Mouse (Mus musculus): Measurements from ENCODE around the gene Dock4. TPM values are rescaled to one million over a fixed set of nuclear protein-coding genes. Genes with fewer than 3 reads are reported as not detected.

Dock4 gene
- polyA plus RNA-seq, 1 experiment from 2014 or later: 13.9 TPM

GRCm38 (mm10) chr12:40767258-40767816 is 321.6 kb downstream of the Dock4 start:
- Histone ChIP-seq H3K4me3 (ENCODE audit: low read depth, low read length) (no peak overlapping the region), H3K4me1 (ENCODE audit: control insufficient read depth, insufficient read depth, low read length) (no peaks in the 10 kb centered on the region), H3K9ac (replicated peaks; ENCODE audit: low read depth, low read length) (no peak overlapping the region), H3K4me2 (replicated peaks; ENCODE audit: low read depth, low read length) (no peak overlapping the region), H3K9me3 (ENCODE audit: control insufficient read depth, low read depth, low read length) (no peaks in the 10 kb centered on the region), H3K36me3 (ENCODE audit: control insufficient read depth, insufficient read depth, low read length) (no peaks in the 10 kb centered on the region), H3K27me3 (ENCODE audit: control insufficient read depth, insufficient read depth, low read length) (no peaks in the 10 kb centered on the region), H3K27ac (ENCODE audit: low read length) (no peak overlapping the region)
- 85% methylated on average over 8 of the region's 8 CpGs for WGBS
- no peak for ATAC-seq (ENCODE audit: insufficient number of reproducible peaks, insufficient read depth, low FRiP score, low read depth)

- H3K9me3 ChIP-seq (ENCODE audit: control insufficient read depth, low read depth, low read length): no peaks in the 10 kb centered on the region
- H3K36me3 ChIP-seq (ENCODE audit: control insufficient read depth, insufficient read depth, low read length): no peaks in the 10 kb centered on the region
- no peak overlapping the region for H3K4me3 ChIP-seq (ENCODE audit: low read depth, low read length)
- no peaks in the 10 kb centered on the region for H3K27me3 ChIP-seq (ENCODE audit: control insufficient read depth, insufficient read depth, low read length)
- H3K9ac ChIP-seq (replicated peaks; ENCODE audit: low read depth, low read length): no peak overlapping the region
- H3K4me1 ChIP-seq (ENCODE audit: control insufficient read depth, insufficient read depth, low read length): no peaks in the 10 kb centered on the region
- H3K4me2 ChIP-seq (replicated peaks; ENCODE audit: low read depth, low read length): no peak overlapping the region
- H3K27ac ChIP-seq (ENCODE audit: low read length): no peak overlapping the region
- 80% methylated on average over 1 of the region's 1 CpGs for WGBS
- no peak for ATAC-seq (ENCODE audit: insufficient number of reproducible peaks, insufficient read depth, low FRiP score, low read depth)
Measured at GRCm38 (mm10) chr12:40773091-40773490, 327.3 kb downstream of the Dock4 start.

- Histone ChIP-seq H3K9ac (replicated peaks; ENCODE audit: low read depth, low read length) (no peak overlapping the region), H3K4me2 (replicated peaks; ENCODE audit: low read depth, low read length) (no peak overlapping the region), H3K4me3 (ENCODE audit: low read depth, low read length) (no peak overlapping the region), H3K27ac (ENCODE audit: low read length) (no peak overlapping the region), H3K27me3 (ENCODE audit: control insufficient read depth, insufficient read depth, low read length) (no peaks in the 10 kb centered on the region), H3K36me3 (ENCODE audit: control insufficient read depth, insufficient read depth, low read length) (no peaks in the 10 kb centered on the region), H3K4me1 (ENCODE audit: control insufficient read depth, insufficient read depth, low read length) (no peaks in the 10 kb centered on the region), H3K9me3 (ENCODE audit: control insufficient read depth, low read depth, low read length) (no peaks in the 10 kb centered on the region)
- 80% methylated on average over 6 of the region's 6 CpGs for WGBS
- no peak for ATAC-seq (ENCODE audit: insufficient number of reproducible peaks, insufficient read depth, low FRiP score, low read depth)
Measured at GRCm38 (mm10) chr12:40781554-40781953, 335.8 kb downstream of the Dock4 start.

- Histone ChIP-seq H3K36me3 (ENCODE audit: control insufficient read depth, insufficient read depth, low read length) (no peaks in the 10 kb centered on the region), H3K27ac (ENCODE audit: low read length) (no peak overlapping the region), H3K9me3 (ENCODE audit: control insufficient read depth, low read depth, low read length) (no peaks in the 10 kb centered on the region), H3K4me2 (replicated peaks; ENCODE audit: low read depth, low read length) (no peak overlapping the region), H3K4me3 (ENCODE audit: low read depth, low read length) (no peak overlapping the region), H3K4me1 (ENCODE audit: control insufficient read depth, insufficient read depth, low read length) (0 out of 2 replicates have a peak, but pooled peaks cover 6% of the 10 kb centered on the region), H3K27me3 (ENCODE audit: control insufficient read depth, insufficient read depth, low read length) (no peaks in the 10 kb centered on the region), H3K9ac (replicated peaks; ENCODE audit: low read depth, low read length) (no peak overlapping the region)
- ATAC-seq (ENCODE audit: insufficient number of reproducible peaks, insufficient read depth, low FRiP score, low read depth): no peak
- WGBS: 35% methylated on average over 3 of the region's 3 CpGs
Measured at GRCm38 (mm10) chr12:40788621-40789111, 342.9 kb downstream of the Dock4 start.

GRCm38 (mm10) chr12:40789379-40790361 is 343.9 kb downstream of the Dock4 start:
- no peak overlapping the region for H3K4me2 ChIP-seq (replicated peaks; ENCODE audit: low read depth, low read length)
- H3K9ac ChIP-seq (replicated peaks; ENCODE audit: low read depth, low read length): no peak overlapping the region
- 59% methylated on average over 10 of the region's 10 CpGs for WGBS
- no peaks in the 10 kb centered on the region for H3K36me3 ChIP-seq (ENCODE audit: control insufficient read depth, insufficient read depth, low read length)
- H3K9me3 ChIP-seq (ENCODE audit: control insufficient read depth, low read depth, low read length): no peaks in the 10 kb centered on the region
- H3K27ac ChIP-seq (ENCODE audit: low read length): no peak overlapping the region
- H3K27me3 ChIP-seq (ENCODE audit: control insufficient read depth, insufficient read depth, low read length): no peaks in the 10 kb centered on the region
- ATAC-seq (ENCODE audit: insufficient number of reproducible peaks, insufficient read depth, low FRiP score, low read depth): no peak
- H3K4me3 ChIP-seq (ENCODE audit: low read depth, low read length): no peak overlapping the region
- 0 out of 2 replicates have a peak, but pooled peaks cover 6% of the 10 kb centered on the region for H3K4me1 ChIP-seq (ENCODE audit: control insufficient read depth, insufficient read depth, low read length)

- WGBS: 42% methylated on average over 5 of the region's 5 CpGs
- Histone ChIP-seq H3K27ac (ENCODE audit: low read length) (no peak overlapping the region), H3K27me3 (ENCODE audit: control insufficient read depth, insufficient read depth, low read length) (no peaks in the 10 kb centered on the region), H3K4me2 (replicated peaks; ENCODE audit: low read depth, low read length) (no peak overlapping the region), H3K9me3 (ENCODE audit: control insufficient read depth, low read depth, low read length) (no peaks in the 10 kb centered on the region), H3K4me1 (ENCODE audit: control insufficient read depth, insufficient read depth, low read length) (0 out of 2 replicates have a peak, but pooled peaks cover 6% of the 10 kb centered on the region), H3K36me3 (ENCODE audit: control insufficient read depth, insufficient read depth, low read length) (no peaks in the 10 kb centered on the region), H3K4me3 (ENCODE audit: low read depth, low read length) (no peak overlapping the region), H3K9ac (replicated peaks; ENCODE audit: low read depth, low read length) (no peak overlapping the region)
- no peak for ATAC-seq (ENCODE audit: insufficient number of reproducible peaks, insufficient read depth, low FRiP score, low read depth)
Measured at GRCm38 (mm10) chr12:40791221-40791620, 345.5 kb downstream of the Dock4 start.

GRCm38 (mm10) chr12:40792184-40792650 is 346.5 kb downstream of the Dock4 start:
- Histone ChIP-seq H3K4me3 (ENCODE audit: low read depth, low read length) (no peak overlapping the region), H3K27me3 (ENCODE audit: control insufficient read depth, insufficient read depth, low read length) (no peaks in the 10 kb centered on the region), H3K9ac (replicated peaks; ENCODE audit: low read depth, low read length) (no peak overlapping the region), H3K4me1 (ENCODE audit: control insufficient read depth, insufficient read depth, low read length) (peaks cover 10% of the 10 kb centered on the region; the same call in 1 of the 2 replicates), H3K36me3 (ENCODE audit: control insufficient read depth, insufficient read depth, low read length) (no peaks in the 10 kb centered on the region), H3K27ac (ENCODE audit: low read length) (no peak overlapping the region), H3K9me3 (ENCODE audit: control insufficient read depth, low read depth, low read length) (no peaks in the 10 kb centered on the region), H3K4me2 (replicated peaks; ENCODE audit: low read depth, low read length) (no peak overlapping the region)
- ATAC-seq (ENCODE audit: insufficient number of reproducible peaks, insufficient read depth, low FRiP score, low read depth): no peak
- WGBS: 61% methylated on average over 10 of the region's 10 CpGs

- 42% methylated on average over 11 of the region's 11 CpGs for whole genome bisulfite sequencing
- no peak for ATAC-seq (ENCODE audit: insufficient number of reproducible peaks, insufficient read depth, low FRiP score, low read depth)
- H3K4me3 ChIP-seq (ENCODE audit: low read depth, low read length): no peak overlapping the region
- H3K27ac ChIP-seq (ENCODE audit: low read length): no peak overlapping the region
- H3K9me3 ChIP-seq (ENCODE audit: control insufficient read depth, low read depth, low read length): no peaks in the 10 kb centered on the region
- no peak overlapping the region for H3K9ac ChIP-seq (replicated peaks; ENCODE audit: low read depth, low read length)
- no peaks in the 10 kb centered on the region for H3K36me3 ChIP-seq (ENCODE audit: control insufficient read depth, insufficient read depth, low read length)
- H3K27me3 ChIP-seq (ENCODE audit: control insufficient read depth, insufficient read depth, low read length): no peaks in the 10 kb centered on the region
- H3K4me1 ChIP-seq (ENCODE audit: control insufficient read depth, insufficient read depth, low read length): peaks cover 8% of the 10 kb centered on the region; the same call in 1 of the 2 replicates
- H3K4me2 ChIP-seq (replicated peaks; ENCODE audit: low read depth, low read length): no peak overlapping the region
Measured at GRCm38 (mm10) chr12:40794066-40794465, 348.3 kb downstream of the Dock4 start.

Measured in stomach, embryonic 14.5 days (tissue).